Mouse (Mus musculus): ENCODE measurements around the gene Tgfa. TPM values are rescaled to one million over a fixed set of nuclear protein-coding genes. Genes with fewer than 3 reads are reported as not detected.

Gene Tgfa
- polyA plus RNA-seq, 1 experiment from 2014 or later, result 4.6 TPM

- peaks cover 13% of the 10 kb centered on the region for H3K4me1 ChIP-seq (replicated peaks)
- H3K9ac ChIP-seq, result no peak overlapping the region
- H3K4me2 ChIP-seq, result peak overlapping the region; percentile 31
- 52% methylated on average over 17 of the region's 17 CpGs for WGBS
- no peak overlapping the region for H3K27ac ChIP-seq (ENCODE audit: poor library complexity, severe bottlenecking)
- H3K27me3 ChIP-seq (replicated peaks), result no peaks in the 10 kb centered on the region
- H3K9me3 ChIP-seq (replicated peaks), result no peaks in the 10 kb centered on the region
- peak overlapping the region; percentile 2; the same call in 1 of the 2 replicates for H3K4me3 ChIP-seq
- H3K36me3 ChIP-seq, result no peaks in the 10 kb centered on the region
- no peak for ATAC-seq (ENCODE audit: insufficient number of reproducible peaks, low FRiP score)
Observed at GRCm38 (mm10) chr6:86209133-86210016, 14.4 kb downstream of the Tgfa start.

- Histone ChIP-seq H3K27ac (ENCODE audit: poor library complexity, severe bottlenecking) (no peak overlapping the region), H3K4me2 (peak overlapping the region; percentile 31; the same call in 1 of the 2 replicates), H3K9me3 (replicated peaks) (no peaks in the 10 kb centered on the region), H3K4me3 (no peak overlapping the region), H3K27me3 (replicated peaks) (no peaks in the 10 kb centered on the region), H3K9ac (no peak overlapping the region), H3K36me3 (no peaks in the 10 kb centered on the region), H3K4me1 (replicated peaks) (peaks cover 13% of the 10 kb centered on the region)
- 39% methylated on average over 6 of the region's 6 CpGs for WGBS
- ATAC-seq (ENCODE audit: insufficient number of reproducible peaks, low FRiP score), result no peak
Observed at GRCm38 (mm10) chr6:86210017-86210408, 15.0 kb downstream of the Tgfa start.

GRCm38 (mm10) chr6:86210619-86211018 is 15.6 kb downstream of the Tgfa start:
- H3K27ac ChIP-seq (ENCODE audit: poor library complexity, severe bottlenecking), result no peak overlapping the region
- H3K36me3 ChIP-seq, result no peaks in the 10 kb centered on the region
- H3K9ac ChIP-seq, result no peak overlapping the region
- no peaks in the 10 kb centered on the region for H3K27me3 ChIP-seq (replicated peaks)
- no peak overlapping the region for H3K4me3 ChIP-seq
- H3K4me1 ChIP-seq (replicated peaks), result peaks cover 13% of the 10 kb centered on the region
- no peak for ATAC-seq (ENCODE audit: insufficient number of reproducible peaks, low FRiP score)
- WGBS, result 67% methylated on average over 3 of the region's 3 CpGs
- H3K4me2 ChIP-seq, result no peak overlapping the region
- no peaks in the 10 kb centered on the region for H3K9me3 ChIP-seq (replicated peaks)

GRCm38 (mm10) chr6:86211081-86211763 is 16.2 kb downstream of the Tgfa start:
- no peaks in the 10 kb centered on the region for H3K27me3 ChIP-seq (replicated peaks)
- no peaks in the 10 kb centered on the region for H3K36me3 ChIP-seq
- no peak overlapping the region for H3K27ac ChIP-seq (ENCODE audit: poor library complexity, severe bottlenecking)
- ATAC-seq (ENCODE audit: insufficient number of reproducible peaks, low FRiP score), result no peak
- H3K4me3 ChIP-seq, result no peak overlapping the region
- no peak overlapping the region for H3K4me2 ChIP-seq
- peaks cover 13% of the 10 kb centered on the region for H3K4me1 ChIP-seq (replicated peaks)
- no peaks in the 10 kb centered on the region for H3K9me3 ChIP-seq (replicated peaks)
- no peak overlapping the region for H3K9ac ChIP-seq
- 75% methylated on average over 12 of the region's 12 CpGs for WGBS

GRCm38 (mm10) chr6:86212871-86213640 is 18.0 kb downstream of the Tgfa start:
- Histone ChIP-seq H3K4me3 (no peak overlapping the region), H3K9ac (no peak overlapping the region), H3K9me3 (replicated peaks) (no peaks in the 10 kb centered on the region), H3K27me3 (replicated peaks) (no peaks in the 10 kb centered on the region), H3K36me3 (no peaks in the 10 kb centered on the region), H3K4me1 (replicated peaks) (peaks cover 13% of the 10 kb centered on the region), H3K27ac (ENCODE audit: poor library complexity, severe bottlenecking) (no peak overlapping the region), H3K4me2 (no peak overlapping the region)
- no peak for ATAC-seq (ENCODE audit: insufficient number of reproducible peaks, low FRiP score)
- 58% methylated on average over 3 of the region's 3 CpGs for WGBS

- Histone ChIP-seq H3K9me3 (replicated peaks) (no peaks in the 10 kb centered on the region), H3K4me2 (no peak overlapping the region), H3K27ac (ENCODE audit: poor library complexity, severe bottlenecking) (no peak overlapping the region), H3K4me3 (no peak overlapping the region), H3K4me1 (replicated peaks) (peaks cover 8% of the 10 kb centered on the region; the same call in 1 of the 2 replicates), H3K27me3 (replicated peaks) (no peaks in the 10 kb centered on the region), H3K9ac (no peak overlapping the region), H3K36me3 (no peaks in the 10 kb centered on the region)
- 74% methylated on average over 2 of the region's 2 CpGs for WGBS
- no peak for ATAC-seq (ENCODE audit: insufficient number of reproducible peaks, low FRiP score)
Observed at GRCm38 (mm10) chr6:86218066-86218465, 23.0 kb downstream of the Tgfa start.

- WGBS, result 66% methylated on average over 4 of the region's 4 CpGs
- no peak for ATAC-seq (ENCODE audit: insufficient number of reproducible peaks, low FRiP score)
- no peak overlapping the region for H3K4me3 ChIP-seq
Observed at GRCm38 (mm10) chr6:86218739-86219138, 23.7 kb downstream of the Tgfa start.

GRCm38 (mm10) chr6:86219494-86219893 is 24.5 kb downstream of the Tgfa start:
- Histone ChIP-seq H3K4me3 (no peak overlapping the region), H3K36me3 (no peaks in the 10 kb centered on the region), H3K9me3 (replicated peaks) (no peaks in the 10 kb centered on the region), H3K4me2 (no peak overlapping the region), H3K9ac (no peak overlapping the region), H3K27me3 (replicated peaks) (no peaks in the 10 kb centered on the region), H3K4me1 (replicated peaks) (peaks cover 8% of the 10 kb centered on the region; the same call in 1 of the 2 replicates), H3K27ac (ENCODE audit: poor library complexity, severe bottlenecking) (0 out of 2 replicates have a peak overlapping the region, but pooled peaks have one; percentile 0)
- ATAC-seq (ENCODE audit: insufficient number of reproducible peaks, low FRiP score), result peak; percentile 36; the same call in 1 of the 2 replicates
- WGBS, result 48% methylated on average over 5 of the region's 5 CpGs

More at GRCm38 (mm10) chr6:86218739-86219138, 23.7 kb downstream of the Tgfa start:
- H3K4me1 ChIP-seq (replicated peaks), result peaks cover 8% of the 10 kb centered on the region; the same call in 1 of the 2 replicates
- H3K4me2 ChIP-seq, result no peak overlapping the region
- no peak overlapping the region for H3K9ac ChIP-seq
- no peaks in the 10 kb centered on the region for H3K27me3 ChIP-seq (replicated peaks)
- H3K27ac ChIP-seq (ENCODE audit: poor library complexity, severe bottlenecking), result no peak overlapping the region
- no peaks in the 10 kb centered on the region for H3K36me3 ChIP-seq
- H3K9me3 ChIP-seq (replicated peaks), result no peaks in the 10 kb centered on the region

- peaks cover 8% of the 10 kb centered on the region; the same call in 1 of the 2 replicates for H3K4me1 ChIP-seq (replicated peaks)
- H3K9ac ChIP-seq, result no peak overlapping the region
- no peaks in the 10 kb centered on the region for H3K9me3 ChIP-seq (replicated peaks)
- no peaks in the 10 kb centered on the region for H3K27me3 ChIP-seq (replicated peaks)
- H3K36me3 ChIP-seq, result no peaks in the 10 kb centered on the region
- no peak overlapping the region for H3K4me2 ChIP-seq
- ATAC-seq (ENCODE audit: insufficient number of reproducible peaks, low FRiP score), result no peak
- H3K4me3 ChIP-seq, result no peak overlapping the region
- 74% methylated on average over 4 of the region's 4 CpGs for WGBS
- H3K27ac ChIP-seq (ENCODE audit: poor library complexity, severe bottlenecking), result no peak overlapping the region
Observed at GRCm38 (mm10) chr6:86220171-86220570, 25.1 kb downstream of the Tgfa start.

- no peak overlapping the region for H3K4me2 ChIP-seq
- no peak for ATAC-seq (ENCODE audit: insufficient number of reproducible peaks, low FRiP score)
Observed at GRCm38 (mm10) chr6:86222381-86222780, 27.4 kb downstream of the Tgfa start.

GRCm38 (mm10) chr6:86225604-86226003 is 30.6 kb downstream of the Tgfa start:
- Histone ChIP-seq H3K27me3 (replicated peaks) (no peaks in the 10 kb centered on the region), H3K9me3 (replicated peaks) (no peaks in the 10 kb centered on the region), H3K4me2 (no peak overlapping the region), H3K27ac (ENCODE audit: poor library complexity, severe bottlenecking) (no peak overlapping the region), H3K4me1 (replicated peaks) (no peaks in the 10 kb centered on the region; the same call in 1 of the 2 replicates), H3K4me3 (no peak overlapping the region), H3K9ac (no peak overlapping the region), H3K36me3 (no peaks in the 10 kb centered on the region)
- ATAC-seq (ENCODE audit: insufficient number of reproducible peaks, low FRiP score), result no peak

More at GRCm38 (mm10) chr6:86222381-86222780, 27.4 kb downstream of the Tgfa start:
- Histone ChIP-seq H3K9ac (no peak overlapping the region), H3K36me3 (no peaks in the 10 kb centered on the region), H3K9me3 (replicated peaks) (no peaks in the 10 kb centered on the region), H3K27ac (ENCODE audit: poor library complexity, severe bottlenecking) (no peak overlapping the region), H3K4me3 (no peak overlapping the region), H3K27me3 (replicated peaks) (no peaks in the 10 kb centered on the region), H3K4me1 (replicated peaks) (peaks cover 8% of the 10 kb centered on the region; the same call in 1 of the 2 replicates)
- 31% methylated on average over 7 of the region's 7 CpGs for WGBS
